Mouse (Mus musculus) forebrain, postnatal 0 days (tissue): ENCODE data around the gene Sox5. TPM values are rescaled to one million over a fixed set of nuclear protein-coding genes. Genes with fewer than 3 reads are reported as not detected.

Experiments
- ATAC-seq: fragments of 200-750 bp; cut with Nextera tagmentation; 2 replicates; pipeline ENCODE4 v1.8.0; 2017; ENCODE audit warnings: mild to moderate bottlenecking, moderate library complexity
- DNase-seq: peaks from one replicate; pipeline ENCODE4 v3.0.0-alpha.2; 2015
- H3K27ac ChIP-seq: fragments of 300-500 bp; sonication (generic); 2 replicates; pipeline ENCODE4 v1.5.1; 2014; ENCODE audit warnings: low read depth, mild to moderate bottlenecking, antibody characterized with exemption, low read length, moderate library complexity, mixed read lengths
- H3K27me3 ChIP-seq: fragments of 300-500 bp; sonication (generic); 2 replicates; pipeline ENCODE4 v1.6.1; 2014; ENCODE audit warnings: mild to moderate bottlenecking, low read length, mixed read lengths; ENCODE audit not compliant: insufficient read depth
- H3K36me3 ChIP-seq: fragments of 300-500 bp; sonication (generic); 2 replicates; pipeline ENCODE4 v1.6.1; 2014; ENCODE audit warnings: mild to moderate bottlenecking, moderate library complexity; ENCODE audit not compliant: insufficient read depth
- H3K4me1 ChIP-seq: fragments of 300-500 bp; sonication (generic); 2 replicates; pipeline ENCODE4 v1.6.1; 2014; ENCODE audit warnings: antibody characterized with exemption; ENCODE audit not compliant: insufficient read depth
- H3K4me2 ChIP-seq: fragments of 300-500 bp; sonication (generic); 2 replicates; pipeline ENCODE4 v1.6.1; 2014; ENCODE audit warnings: low read depth, mild to moderate bottlenecking, moderate library complexity
- H3K4me3 ChIP-seq: fragments of 300-500 bp; sonication (generic); 2 replicates; pipeline ENCODE4 v1.5.1; 2014; ENCODE audit warnings: low read depth, low read length, mixed read lengths
- H3K9ac ChIP-seq: fragments of 300-500 bp; sonication (generic); 2 replicates; pipeline ENCODE4 v1.6.1; 2014; ENCODE audit warnings: mild to moderate bottlenecking
- H3K9me3 ChIP-seq: fragments of 300-500 bp; sonication (generic); 2 replicates; pipeline ENCODE4 v1.6.1; 2016; ENCODE audit warnings: low read length
- CTCF ChIP-seq: sonication (generic); IDR thresholded peaks from 2 replicates; pipeline ENCODE4 v1.5.1; 2016; ENCODE audit warnings: antibody characterized with exemption, control low read depth, low read depth
- WGBS: fragments of 180-500 bp; shearing (Covaris S2); extraction: QIAGEN DNeasy Blood & Tissue Kit; methylation state at CpG from one replicate; pipeline ENCODE4 v1.1.7; 2014; 5-methylcytosine and 5-hydroxymethylcytosine counted together
- polyA plus RNA-seq: library from polyadenylated mRNA; unstranded; fragments of >200 nt; fragmentation: Nextera tagmentation; extraction: Ambion mirVana; gene quantifications from 2 replicates; pipeline ENCODE4 v1.2.1, GENCODE M21; 2015
- total RNA-seq: library from RNA; depleted of rRNA; stranded (reverse); fragments of >200 nt; gene quantifications from 2 replicates; pipeline ENCODE4 v1.2.3, GENCODE M21; 2014

Gene Sox5
- total and polyA plus RNA-seq, 2 experiments from 2014 or later: 31.6 to 62.8 TPM

DNA sequence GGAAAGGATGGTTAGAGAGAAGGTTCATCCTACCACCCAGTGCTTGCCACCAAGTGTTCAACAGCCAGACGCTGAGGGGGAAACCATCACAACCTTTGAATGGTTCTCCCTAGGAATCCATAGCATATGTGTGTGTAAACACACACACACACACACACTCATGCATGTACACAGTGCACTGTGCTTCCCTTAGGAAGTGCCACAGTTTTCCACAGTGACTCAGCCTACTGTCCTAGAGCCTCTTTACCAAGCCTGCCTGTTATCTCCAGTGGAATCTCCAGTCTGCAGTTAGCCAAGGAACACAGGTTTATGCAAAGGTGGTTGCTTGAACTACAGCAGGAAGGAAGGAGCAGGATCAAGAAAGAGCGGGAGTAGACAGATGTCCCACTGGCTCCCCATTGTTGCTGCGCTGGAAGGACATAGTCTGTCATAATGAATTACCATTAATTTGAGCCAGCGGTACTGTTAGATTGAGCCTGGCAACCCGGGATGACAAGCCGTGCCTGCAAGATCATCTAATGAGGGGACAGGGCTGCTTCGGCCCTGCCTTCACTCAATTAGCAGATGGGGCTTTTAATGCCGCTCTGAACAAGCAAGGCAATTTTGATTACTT is 335.9 kb downstream of the Sox5 start:
- ATAC-seq: no peak
- Histone ChIP-seq H3K4me3 (no peak overlapping the region), H3K4me2 (no peak overlapping the region), H3K27me3 (no peaks in the 10 kb centered on the region), H3K27ac (no peak overlapping the region), H3K4me1 (no peaks in the 10 kb centered on the region), H3K9me3 (no peaks in the 10 kb centered on the region), H3K9ac (no peak overlapping the region), H3K36me3 (no peaks in the 10 kb centered on the region)
- no peak for TF ChIP-seq CTCF
- DNase-seq: no peak
- 22% methylated on average over 8 of the region's 8 CpGs for WGBS

DNA sequence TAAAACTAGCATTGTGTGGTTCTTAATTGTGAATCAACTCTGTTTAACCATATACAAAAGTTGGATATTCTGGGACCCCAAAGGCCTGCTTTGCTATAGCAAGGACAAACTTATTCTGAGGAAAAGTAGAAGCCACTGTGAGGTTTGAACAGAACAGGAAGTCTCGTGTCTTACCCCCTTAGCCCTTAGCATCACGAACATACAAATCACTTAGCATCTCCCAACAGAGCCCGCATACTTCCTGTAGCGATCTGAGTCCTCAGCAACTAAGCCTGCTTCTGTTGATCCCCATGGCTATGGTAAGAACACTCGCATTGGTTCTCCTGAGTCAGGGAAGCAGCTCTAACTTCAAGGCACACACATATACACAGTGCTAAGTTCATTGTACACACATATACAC is 337.4 kb downstream of the Sox5 start:
- Histone ChIP-seq H3K4me2 (no peak overlapping the region), H3K9ac (no peak overlapping the region), H3K9me3 (no peaks in the 10 kb centered on the region), H3K27me3 (no peaks in the 10 kb centered on the region), H3K27ac (no peak overlapping the region), H3K36me3 (no peaks in the 10 kb centered on the region), H3K4me3 (no peak overlapping the region), H3K4me1 (no peaks in the 10 kb centered on the region)
- DNase-seq (no peak), ATAC-seq (no peak)
- WGBS: 85% methylated on average over 5 of the region's 5 CpGs
- no peak for TF ChIP-seq CTCF

DNA sequence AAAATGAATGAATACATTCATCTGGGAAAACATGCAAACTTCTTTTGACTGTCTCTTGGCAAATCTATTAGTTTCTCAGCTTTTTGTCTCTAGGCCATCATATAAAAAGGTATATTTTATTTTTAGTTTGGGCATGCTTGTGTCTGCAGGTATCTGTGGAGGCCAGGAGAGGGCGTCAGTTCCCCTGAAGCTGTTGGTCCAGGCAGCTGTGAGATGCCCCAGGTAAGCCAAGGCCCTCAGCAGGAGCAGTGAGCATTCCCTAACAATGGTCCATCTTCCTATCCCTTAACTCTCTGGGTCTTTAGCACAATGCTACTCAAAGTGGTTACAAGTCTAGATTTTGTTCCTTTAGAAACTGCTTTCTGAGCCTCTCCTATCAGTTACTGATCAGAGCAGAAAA is 338.1 kb downstream of the Sox5 start:
- no peaks in the 10 kb centered on the region for H3K27me3 ChIP-seq
- ATAC-seq (no peak), DNase-seq (no peak)
- no peak overlapping the region for H3K4me2 ChIP-seq
- H3K4me1 ChIP-seq: no peaks in the 10 kb centered on the region
- TF ChIP-seq CTCF: no peak
- no peaks in the 10 kb centered on the region for H3K9me3 ChIP-seq
- no peaks in the 10 kb centered on the region for H3K36me3 ChIP-seq
- WGBS: 65% methylated on average over 1 of the region's 1 CpGs
- no peak overlapping the region for H3K9ac ChIP-seq
- H3K4me3 ChIP-seq: no peak overlapping the region
- H3K27ac ChIP-seq: no peak overlapping the region

DNA sequence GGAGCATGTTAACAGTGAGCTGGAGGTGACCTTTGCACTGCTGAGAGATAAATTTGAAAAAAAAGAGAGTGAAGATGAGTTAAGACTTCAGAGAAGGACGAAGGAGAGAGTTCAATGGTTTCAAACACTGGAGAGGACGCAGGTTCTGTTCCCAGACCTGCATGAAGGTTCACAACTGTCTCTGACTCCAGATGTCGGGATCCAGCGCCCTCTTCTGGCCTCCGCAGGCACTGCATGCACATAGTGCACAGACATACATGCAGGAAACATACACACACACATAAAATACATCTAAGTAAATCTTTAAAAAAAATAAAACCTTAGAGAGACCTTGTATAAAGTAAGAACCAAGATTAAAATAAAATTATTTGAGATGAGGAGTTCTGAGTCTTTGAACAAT is 352.5 kb downstream of the Sox5 start:
- H3K4me2 ChIP-seq: no peak overlapping the region
- DNase-seq (no peak), ATAC-seq (no peak)
- H3K9ac ChIP-seq: no peak overlapping the region
- TF ChIP-seq CTCF: 0 out of 2 replicates have a peak, but pooled peaks have one; percentile 20
- H3K27ac ChIP-seq: no peak overlapping the region
- no peaks in the 10 kb centered on the region for H3K36me3 ChIP-seq
- 82% methylated on average over 5 of the region's 5 CpGs for WGBS
- H3K9me3 ChIP-seq: no peaks in the 10 kb centered on the region
- H3K27me3 ChIP-seq: no peaks in the 10 kb centered on the region
- no peak overlapping the region for H3K4me3 ChIP-seq
- no peaks in the 10 kb centered on the region for H3K4me1 ChIP-seq

DNA sequence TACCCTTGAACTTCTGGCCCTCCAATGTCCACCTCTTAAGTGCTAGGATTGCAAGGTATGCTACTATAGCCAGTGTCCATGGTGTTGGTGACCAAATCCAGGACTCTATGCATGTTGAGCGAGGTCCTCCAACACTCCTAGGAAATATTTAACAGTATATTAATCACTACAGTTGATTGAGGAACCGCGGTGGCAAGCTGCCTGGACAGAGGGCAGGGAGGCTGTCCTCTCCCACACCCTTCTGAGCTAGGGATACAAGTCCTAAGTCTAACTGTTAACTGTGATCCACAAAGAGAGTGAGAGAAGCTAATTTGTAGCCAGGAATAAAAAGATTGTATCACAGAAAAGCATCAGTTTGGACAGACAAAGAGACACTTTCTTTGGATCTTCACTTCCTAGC is 373.7 kb downstream of the Sox5 start:
- no peaks in the 10 kb centered on the region for H3K4me1 ChIP-seq
- DNase-seq: no peak
- no peaks in the 10 kb centered on the region for H3K27me3 ChIP-seq
- no peak for TF ChIP-seq CTCF
- no peak overlapping the region for H3K9ac ChIP-seq
- no peak overlapping the region for H3K27ac ChIP-seq
- no peak overlapping the region for H3K4me2 ChIP-seq
- WGBS: 96% methylated on average over 3 of the region's 3 CpGs
- no peaks in the 10 kb centered on the region for H3K9me3 ChIP-seq
- H3K36me3 ChIP-seq: no peaks in the 10 kb centered on the region
- H3K4me3 ChIP-seq: no peak overlapping the region
- ATAC-seq: no peak

DNA sequence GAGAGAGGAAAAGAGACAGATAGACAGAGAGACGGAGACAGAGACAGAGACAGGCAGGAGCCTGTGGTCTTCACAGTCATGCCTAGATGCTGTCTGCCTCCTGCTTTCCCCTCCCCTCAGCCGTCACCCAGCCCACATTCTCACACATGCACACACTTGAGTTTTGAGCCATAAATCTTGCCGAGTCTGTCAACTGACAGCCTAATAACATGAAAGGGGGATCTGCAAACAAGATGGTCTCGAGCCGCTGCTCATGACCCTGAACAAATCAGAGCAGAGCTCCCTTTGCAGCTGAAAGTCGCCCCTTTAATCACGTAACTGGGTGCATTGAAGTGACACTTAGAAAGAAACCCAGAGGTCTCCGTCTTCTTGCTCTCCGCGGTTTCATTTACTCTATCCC is 383.7 kb downstream of the Sox5 start:
- Histone ChIP-seq H3K4me1 (no peaks in the 10 kb centered on the region), H3K4me2 (no peak overlapping the region), H3K9me3 (no peaks in the 10 kb centered on the region), H3K27ac (no peak overlapping the region), H3K36me3 (no peaks in the 10 kb centered on the region), H3K9ac (no peak overlapping the region), H3K4me3 (no peak overlapping the region), H3K27me3 (no peaks in the 10 kb centered on the region)
- 41% methylated on average over 10 of the region's 10 CpGs for WGBS
- DNase-seq: no peak
- no peak for ATAC-seq
- TF ChIP-seq CTCF: no peak

DNA sequence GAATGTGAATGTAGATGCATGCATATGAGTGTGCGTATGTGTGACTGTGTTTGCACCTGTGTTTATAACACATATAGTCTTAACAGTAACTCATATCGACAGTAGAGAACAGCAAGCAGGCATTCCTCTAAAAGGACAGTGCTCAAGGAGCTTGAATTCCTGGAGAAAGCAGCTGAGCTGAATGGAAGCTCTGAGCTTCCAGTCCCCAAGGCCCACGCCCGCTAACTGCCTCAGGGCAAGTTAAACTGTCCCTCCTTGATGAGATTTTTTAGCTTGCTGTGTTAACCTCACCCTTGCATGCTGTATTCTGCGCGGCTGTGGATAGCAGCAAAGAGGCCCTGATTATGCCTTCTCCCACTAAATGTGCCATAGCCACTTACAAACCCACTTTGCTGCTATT is 388.6 kb downstream of the Sox5 start:
- no peak for ATAC-seq
- no peaks in the 10 kb centered on the region for H3K4me1 ChIP-seq
- WGBS: 68% methylated on average over 6 of the region's 6 CpGs
- H3K27me3 ChIP-seq: no peaks in the 10 kb centered on the region
- DNase-seq: no peak
- H3K4me2 ChIP-seq: no peak overlapping the region
- H3K9ac ChIP-seq: no peak overlapping the region
- H3K4me3 ChIP-seq: no peak overlapping the region
- no peak for TF ChIP-seq CTCF
- no peaks in the 10 kb centered on the region for H3K36me3 ChIP-seq
- no peaks in the 10 kb centered on the region for H3K9me3 ChIP-seq
- no peak overlapping the region for H3K27ac ChIP-seq
